Mouse (Mus musculus): ENCODE data around the gene Psmb9. TPM values are rescaled to one million over a fixed set of nuclear protein-coding genes. Genes with fewer than 3 reads are reported as not detected.

Psmb9 gene
- 1.8 and 2.6 TPM in 2 replicates for polyA plus RNA-seq (2012; rRNA removed)

GRCm38 (mm10) chr17:34187261-34187916, at the start of gene Psmb9, which contains the start of gene Tap1:
Gene Psmb9 (minus strand): TSS chr17:34187764.
Gene Tap1 (plus strand): TSS chr17:34187553.

GRCm38 (mm10) chr17:34203444-34203843, 15.9 kb upstream of the Psmb9 start, which contains the start of gene Tap2:
Gene Tap2 (plus strand): TSS chr17:34203527.

GRCm38 (mm10) chr17:34196941-34197894, 9.7 kb upstream of the Psmb9 start, which contains the start of gene Psmb8:
Gene Psmb8 (plus strand): TSS chr17:34197721.

GRCm38 (mm10) chr17:34152923-34153322, 34.6 kb downstream of the Psmb9 start, which contains the start of gene H2-DMb1:
Gene H2-DMb1 (plus strand): TSS chr17:34153072.

GRCm38 (mm10) chr17:34143033-34143432, 44.5 kb downstream of the Psmb9 start, which contains the start of gene H2-DMb2:
Gene H2-DMb2 (plus strand): TSS chr17:34143307.

Other genes with a start within 250 kb of the Psmb9 start
- gene Pfdn6, start 247.4 kb downstream of the Psmb9 start, polyA plus RNA-seq (2012; rRNA removed): 113 and 115 TPM in 2 replicates
- gene Wdr46, start 247.1 kb downstream of the Psmb9 start, polyA plus RNA-seq (2012; rRNA removed): 27.4 and 27.8 TPM in 2 replicates
- 9.3 and 9.5 TPM in 2 replicates for gene B3galt4, start 236.3 kb downstream of the Psmb9 start, polyA plus RNA-seq (2012; rRNA removed)
- gene Vps52, start 232.0 kb downstream of the Psmb9 start, polyA plus RNA-seq (2012; rRNA removed): 63.4 and 64.7 TPM in 2 replicates
- 1,006 and 1,081 TPM in 2 replicates for gene Rps18, start 231.8 kb downstream of the Psmb9 start, polyA plus RNA-seq (2012; rRNA removed)
- 27.6 and 29.7 TPM in 2 replicates for gene H2-K1, start 187.4 kb downstream of the Psmb9 start, polyA plus RNA-seq (2012; rRNA removed)
- 62.7 and 65.1 TPM in 2 replicates for gene Ring1, start 163.1 kb downstream of the Psmb9 start, polyA plus RNA-seq (2012; rRNA removed)
- 115 and 118 TPM in 2 replicates for gene H2-Ke6, start 159.7 kb downstream of the Psmb9 start, polyA plus RNA-seq (2012; rRNA removed)
- gene Slc39a7, start 156.1 kb downstream of the Psmb9 start, polyA plus RNA-seq (2012; rRNA removed): 113 and 136 TPM in 2 replicates
- 88.3 and 91.0 TPM in 2 replicates for gene Rxrb, start 156.0 kb downstream of the Psmb9 start, polyA plus RNA-seq (2012; rRNA removed)
- 13.9 and 70.2 TPM in 2 replicates for gene Col11a2, start 148.3 kb downstream of the Psmb9 start, polyA plus RNA-seq (2012; rRNA removed)
- 0.15 and 0.29 TPM in 2 replicates for gene H2-Oa, start 95.4 kb downstream of the Psmb9 start, polyA plus RNA-seq (2012; rRNA removed)
- gene H2-DMa, start 68.2 kb downstream of the Psmb9 start, polyA plus RNA-seq (2012; rRNA removed): 10.2 and 10.5 TPM in 2 replicates
- gene Brd2, start 65.1 kb downstream of the Psmb9 start, polyA plus RNA-seq (2012; rRNA removed): 206 and 231 TPM in 2 replicates
- 0.15 and 0.29 TPM in 2 replicates for gene H2-DMb2, start 44.5 kb downstream of the Psmb9 start, polyA plus RNA-seq (2012; rRNA removed)
- 1.0 and 1.9 TPM in 2 replicates for gene H2-DMb1, start 34.7 kb downstream of the Psmb9 start, polyA plus RNA-seq (2012; rRNA removed)
- gene Tap1, start 211 bp downstream of the Psmb9 start, polyA plus RNA-seq (2012; rRNA removed): 2.8 and 4.5 TPM in 2 replicates
- 5.1 and 6.8 TPM in 2 replicates for gene Psmb8, start 10.0 kb upstream of the Psmb9 start, polyA plus RNA-seq (2012; rRNA removed)
- 1.3 and 2.0 TPM in 2 replicates for gene Tap2, start 15.8 kb upstream of the Psmb9 start, polyA plus RNA-seq (2012; rRNA removed)
- gene H2-Ob, start 51.1 kb upstream of the Psmb9 start, polyA plus RNA-seq (2012; rRNA removed): 0.07 TPM in 1 of 2 replicates, not detected in the other
- 1.9 and 2.8 TPM in 2 replicates for gene H2-Ab1, start 69.9 kb upstream of the Psmb9 start, polyA plus RNA-seq (2012; rRNA removed)
- 0.54 and 1.0 TPM in 2 replicates for gene H2-Aa, start 100.1 kb upstream of the Psmb9 start, polyA plus RNA-seq (2012; rRNA removed)
- 1.2 and 2.2 TPM in 2 replicates for gene H2-Eb1, start 118.1 kb upstream of the Psmb9 start, polyA plus RNA-seq (2012; rRNA removed)
- 0.16 and 0.19 TPM in 2 replicates for gene H2-Eb2, start 137.9 kb upstream of the Psmb9 start, polyA plus RNA-seq (2012; rRNA removed)
- gene Btnl2, start 167.1 kb upstream of the Psmb9 start, polyA plus RNA-seq (2012; rRNA removed): 0.03 and 0.05 TPM in 2 replicates
- gene Btnl1, start 189.4 kb upstream of the Psmb9 start, polyA plus RNA-seq (2012; rRNA removed): not detected in 2 replicates
- 10.5 and 11.5 TPM in 2 replicates for gene BC051142, start 211.1 kb upstream of the Psmb9 start, polyA plus RNA-seq (2012; rRNA removed)